Mouse (Mus musculus) forebrain, embryonic 13.5 days (tissue): ENCODE results near the gene Tom1l2. TPM values are rescaled to one million over a fixed set of nuclear protein-coding genes. Genes with fewer than 3 reads are reported as not detected.

Experiments
- ATAC-seq: fragments of 200-750 bp; cut with Nextera tagmentation; 2 replicates; pipeline ENCODE4 v1.8.0; 2017
- H3K27ac ChIP-seq: fragments of 300-500 bp; sonication (generic); 2 replicates; pipeline ENCODE4 v1.5.1; 2015; ENCODE audit warnings: inconsistent platforms, mild to moderate bottlenecking, moderate library complexity
- H3K27me3 ChIP-seq: fragments of 300-500 bp; sonication (generic); 2 replicates; pipeline ENCODE4 v1.6.1; 2015; ENCODE audit warnings: mild to moderate bottlenecking, inconsistent platforms
- H3K36me3 ChIP-seq: fragments of 300-500 bp; sonication (generic); 2 replicates; pipeline ENCODE4 v1.6.1; 2015; ENCODE audit warnings: mild to moderate bottlenecking, inconsistent platforms; ENCODE audit not compliant: poor library complexity, severe bottlenecking
- H3K4me1 ChIP-seq: fragments of 300-500 bp; sonication (generic); 2 replicates; pipeline ENCODE4 v1.6.1; 2015; ENCODE audit warnings: inconsistent platforms
- H3K4me2 ChIP-seq: fragments of 300-500 bp; sonication (generic); 2 replicates; pipeline ENCODE4 v1.6.1; 2015; ENCODE audit warnings: inconsistent platforms, mild to moderate bottlenecking, moderate library complexity
- H3K4me3 ChIP-seq: fragments of 300-500 bp; sonication (generic); 2 replicates; pipeline ENCODE4 v1.5.1; 2015; ENCODE audit warnings: mild to moderate bottlenecking, inconsistent platforms
- H3K9ac ChIP-seq: fragments of 300-500 bp; sonication (generic); 2 replicates; pipeline ENCODE4 v1.6.1; 2015; ENCODE audit warnings: mild to moderate bottlenecking, inconsistent platforms
- H3K9me3 ChIP-seq: fragments of 300-500 bp; sonication (generic); replicated peaks from 2 replicates; pipeline ENCODE4 v1.6.1; 2016; ENCODE audit warnings: inconsistent platforms
- WGBS: fragments of 180-500 bp; shearing (Covaris S2); methylation state at CpG from one replicate; pipeline ENCODE4 v1.1.7; 2015; 5-methylcytosine and 5-hydroxymethylcytosine counted together
- polyA plus RNA-seq: library from polyadenylated mRNA; unstranded; fragments of >200 nt; fragmentation: Nextera tagmentation; extraction: Ambion mirVana; gene quantifications from 2 replicates; pipeline ENCODE4 v1.2.1, GENCODE M21; 2015

The Tom1l2 gene
- polyA plus RNA-seq, 1 experiment from 2014 or later: 29.7 TPM

- Histone ChIP-seq H3K4me3 (peak overlapping the region; percentile 44), H3K36me3 (peaks cover 43% of the 10 kb centered on the region), H3K27ac (peak overlapping the region; percentile 94), H3K4me1 (peaks cover 73% of the 10 kb centered on the region), H3K9me3 (no peaks in the 10 kb centered on the region), H3K27me3 (no peaks in the 10 kb centered on the region), H3K9ac (peak overlapping the region; percentile 69), H3K4me2 (peak overlapping the region; percentile 68)
- no peak for ATAC-seq
- WGBS: 61% methylated on average over 6 of the region's 6 CpGs
Observed at GRCm38 (mm10) chr11:60208201-60208600, 144.5 kb downstream of the Tom1l2 start.

DNA sequence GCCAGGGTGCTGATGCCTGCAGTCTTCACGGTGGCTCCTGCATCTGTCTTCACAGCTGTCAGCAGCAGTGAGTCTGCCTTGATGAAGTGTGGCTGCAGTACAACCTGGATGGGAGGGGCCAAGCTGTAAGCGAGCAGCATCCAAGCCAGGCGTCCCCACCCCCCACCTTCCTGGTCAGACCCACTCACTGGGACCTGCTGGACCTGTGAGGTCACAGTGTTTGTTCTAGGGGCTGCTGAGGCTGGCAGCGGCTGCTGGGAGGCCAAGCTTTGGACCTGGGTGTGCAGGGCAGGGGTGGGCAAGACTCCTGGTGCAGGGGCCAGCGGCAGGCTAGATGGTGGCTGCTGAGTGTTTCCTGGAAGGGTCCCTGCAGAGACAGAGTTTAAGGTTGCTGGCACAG, 146.5 kb downstream of the Tom1l2 start:
- Histone ChIP-seq H3K27me3 (no peaks in the 10 kb centered on the region), H3K27ac (no peak overlapping the region; the same call in 1 of the 2 replicates), H3K4me1 (peaks cover 59% of the 10 kb centered on the region), H3K9ac (no peak overlapping the region), H3K4me3 (no peak overlapping the region), H3K4me2 (no peak overlapping the region), H3K9me3 (no peaks in the 10 kb centered on the region), H3K36me3 (peaks cover 63% of the 10 kb centered on the region)
- WGBS: 86% methylated on average over 5 of the region's 5 CpGs
- ATAC-seq: no peak

DNA sequence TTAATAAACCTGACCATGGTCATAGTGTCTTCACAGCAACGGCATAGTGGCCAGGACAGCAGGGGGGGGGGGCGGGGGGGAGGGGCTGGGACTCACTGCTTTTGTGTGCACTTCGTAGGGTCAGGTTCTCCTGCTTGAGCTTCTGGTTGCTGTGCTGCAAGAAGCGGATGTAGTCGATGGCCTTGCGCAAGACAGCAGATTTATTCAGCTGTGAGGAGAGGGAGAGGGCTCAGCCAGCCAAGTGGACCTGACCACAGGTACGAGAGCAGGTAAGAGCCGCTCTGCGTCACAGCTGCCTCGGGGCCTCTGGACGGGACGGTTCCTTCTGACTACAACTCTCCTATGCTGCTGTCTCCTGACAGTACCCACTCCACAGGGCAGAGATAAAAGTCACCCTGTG, 147.7 kb downstream of the Tom1l2 start:
- no peak overlapping the region for H3K9ac ChIP-seq
- peaks cover 74% of the 10 kb centered on the region for H3K36me3 ChIP-seq
- H3K4me2 ChIP-seq: no peak overlapping the region
- no peak overlapping the region for H3K4me3 ChIP-seq
- H3K4me1 ChIP-seq: peaks cover 54% of the 10 kb centered on the region
- 89% methylated on average over 11 of the region's 12 CpGs for WGBS
- H3K9me3 ChIP-seq: no peaks in the 10 kb centered on the region
- H3K27ac ChIP-seq: no peak overlapping the region
- no peak for ATAC-seq
- no peaks in the 10 kb centered on the region for H3K27me3 ChIP-seq

GRCm38 (mm10) chr11:60202710-60203638, 149.7 kb downstream of the Tom1l2 start:
- Histone ChIP-seq H3K9me3 (no peaks in the 10 kb centered on the region), H3K27ac (peak overlapping the region; percentile 48), H3K4me3 (no peak overlapping the region), H3K27me3 (no peaks in the 10 kb centered on the region), H3K36me3 (peaks cover 91% of the 10 kb centered on the region), H3K9ac (0 out of 2 replicates have a peak overlapping the region, but pooled peaks have one; percentile 5), H3K4me2 (no peak overlapping the region), H3K4me1 (peaks cover 37% of the 10 kb centered on the region)
- 91% methylated on average over 26 of the region's 26 CpGs for WGBS
- no peak for ATAC-seq

DNA sequence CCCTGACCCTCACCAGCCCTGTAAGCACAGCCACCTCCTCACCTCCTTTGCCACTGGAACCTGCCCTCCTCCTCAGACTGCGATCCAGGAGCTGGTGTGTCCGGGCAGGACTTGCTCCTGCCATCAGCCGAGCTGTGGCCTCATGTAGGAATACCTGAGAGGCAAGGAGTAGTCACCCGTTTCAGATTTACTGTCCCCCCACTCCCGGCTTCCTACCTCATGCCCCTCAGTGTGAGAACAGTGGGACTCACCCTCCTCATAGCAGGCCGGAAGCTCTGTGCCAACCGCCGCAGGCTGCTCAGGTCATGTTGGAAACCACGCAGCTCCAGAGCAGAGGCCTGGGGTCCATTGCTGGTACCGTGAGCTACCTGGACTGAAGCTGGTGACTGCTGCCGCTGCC, 152.3 kb downstream of the Tom1l2 start:
- 92% methylated on average over 11 of the region's 11 CpGs for WGBS
- peaks cover 95% of the 10 kb centered on the region for H3K36me3 ChIP-seq
- peak; percentile 6; the same call in 1 of the 2 replicates for ATAC-seq

DNA sequence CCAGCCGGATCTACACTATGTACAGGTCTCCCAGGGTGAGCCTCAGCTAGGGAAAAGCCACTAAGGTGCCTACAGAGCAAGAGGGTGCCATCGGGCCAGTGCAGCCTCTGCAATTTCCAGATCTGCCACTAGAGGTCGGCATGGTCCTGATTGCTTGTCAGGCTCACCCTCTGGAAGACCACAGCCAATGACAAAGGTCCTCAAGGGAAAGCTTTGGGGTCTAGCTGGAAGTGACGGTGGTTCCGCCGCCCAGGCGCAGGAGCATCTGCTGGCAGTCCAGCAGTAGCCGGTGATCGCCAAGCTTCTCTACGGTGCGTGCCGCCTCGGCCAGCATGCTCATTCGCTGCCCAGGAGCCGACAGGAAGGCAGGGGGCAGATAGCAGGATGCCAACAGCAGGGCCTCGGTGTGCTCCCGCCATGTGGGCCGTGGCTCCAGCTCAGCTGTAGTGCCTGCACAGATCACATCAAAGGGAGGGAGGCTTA, 153.0 kb downstream of the Tom1l2 start:
- Histone ChIP-seq H3K9me3 (peaks cover 5% of the 10 kb centered on the region; the same call in 1 of the 2 replicates), H3K36me3 (peaks cover 95% of the 10 kb centered on the region), H3K27me3 (no peaks in the 10 kb centered on the region), H3K4me1 (peaks cover 17% of the 10 kb centered on the region), H3K9ac (peak overlapping the region; percentile 57), H3K27ac (peak overlapping the region; percentile 84), H3K4me2 (peak overlapping the region; percentile 36), H3K4me3 (0 out of 2 replicates have a peak overlapping the region, but pooled peaks have one; percentile 4)
- WGBS: 15% methylated on average over 18 of the region's 18 CpGs
- peak; percentile 86 for ATAC-seq

More for the DNA sequence above, 152.3 kb downstream of the Tom1l2 start:
- Histone ChIP-seq H3K9ac (peak overlapping the region; percentile 34; the same call in 1 of the 2 replicates), H3K4me2 (no peak overlapping the region; the same call in 1 of the 2 replicates), H3K27me3 (no peaks in the 10 kb centered on the region), H3K9me3 (no peaks in the 10 kb centered on the region), H3K4me1 (peaks cover 17% of the 10 kb centered on the region), H3K4me3 (no peak overlapping the region), H3K27ac (peak overlapping the region; percentile 84)

DNA sequence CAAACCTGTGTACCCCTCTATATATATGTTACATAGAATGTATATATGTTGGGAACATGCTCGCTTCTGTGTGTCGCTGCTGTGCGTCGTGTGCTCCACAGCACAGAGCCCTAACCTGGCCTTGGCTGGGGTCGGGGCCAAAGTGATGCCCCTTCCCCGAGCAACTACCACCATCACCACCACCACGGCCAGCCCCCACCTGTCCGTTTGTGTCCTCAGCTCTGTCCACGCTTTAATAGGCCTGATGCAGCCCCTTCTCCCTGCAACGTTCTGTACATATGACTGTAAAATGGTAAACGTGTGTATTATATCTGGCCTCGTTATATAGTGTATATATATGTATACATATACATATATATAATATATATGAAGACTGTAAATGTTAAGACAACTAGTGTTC, 154.1 kb downstream of the Tom1l2 start:
- H3K27ac ChIP-seq: no peak overlapping the region; the same call in 1 of the 2 replicates
- no peak overlapping the region for H3K4me3 ChIP-seq
- H3K9ac ChIP-seq: no peak overlapping the region
- H3K9me3 ChIP-seq: peaks cover 9% of the 10 kb centered on the region; the same call in 1 of the 2 replicates
- peaks cover 17% of the 10 kb centered on the region for H3K4me1 ChIP-seq
- H3K4me2 ChIP-seq: no peak overlapping the region
- no peaks in the 10 kb centered on the region for H3K27me3 ChIP-seq
- no peak for ATAC-seq
- WGBS: 94% methylated on average over 12 of the region's 12 CpGs
- H3K36me3 ChIP-seq: peaks cover 95% of the 10 kb centered on the region

DNA sequence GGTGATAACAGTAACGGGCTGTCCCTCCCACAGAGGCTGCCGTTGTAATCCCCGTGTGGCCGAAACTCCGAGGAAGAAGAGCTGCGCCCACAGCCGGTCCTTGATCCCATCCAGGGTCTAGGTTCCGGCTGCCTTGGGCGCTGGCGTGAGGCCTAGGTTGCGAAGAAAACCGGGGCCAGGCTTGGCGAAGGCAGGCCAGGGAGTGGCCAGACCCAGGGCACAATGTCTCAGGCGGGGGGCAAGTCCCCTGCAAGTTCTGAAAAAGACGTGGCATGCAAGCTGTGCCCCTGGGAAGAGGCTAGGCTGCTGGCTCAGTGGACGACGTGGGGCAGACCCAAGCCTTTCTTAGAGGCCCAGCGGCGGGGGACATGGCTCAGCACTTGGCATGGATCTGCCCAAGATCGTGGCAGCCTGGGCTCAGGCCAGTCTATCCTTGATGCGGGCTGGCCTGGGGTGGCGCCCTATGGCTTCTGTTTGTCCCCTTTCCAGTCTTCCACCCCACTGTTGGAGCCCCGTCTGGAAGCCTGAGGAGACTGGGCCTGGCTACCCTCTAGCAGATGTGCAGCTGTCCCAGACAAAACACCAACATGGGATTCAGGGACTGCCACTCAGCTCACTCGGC, 154.6 kb downstream of the Tom1l2 start:
- WGBS: 77% methylated on average over 24 of the region's 24 CpGs
- H3K36me3 ChIP-seq: peaks cover 95% of the 10 kb centered on the region

GRCm38 (mm10) chr11:60196344-60196743, 156.4 kb downstream of the Tom1l2 start:
- H3K4me2 ChIP-seq: no peak overlapping the region
- H3K4me3 ChIP-seq: no peak overlapping the region
- H3K9me3 ChIP-seq: peaks cover 9% of the 10 kb centered on the region; the same call in 1 of the 2 replicates
- no peak overlapping the region for H3K9ac ChIP-seq
- WGBS: 78% methylated on average over 5 of the region's 5 CpGs
- peak overlapping the region; percentile 27; the same call in 1 of the 2 replicates for H3K27ac ChIP-seq
- no peaks in the 10 kb centered on the region for H3K27me3 ChIP-seq
- ATAC-seq: no peak
- H3K4me1 ChIP-seq: peaks cover 16% of the 10 kb centered on the region
- H3K36me3 ChIP-seq: peaks cover 94% of the 10 kb centered on the region

More for the DNA sequence above, 154.6 kb downstream of the Tom1l2 start:
- no peak overlapping the region for H3K9ac ChIP-seq
- peak overlapping the region; percentile 27; the same call in 1 of the 2 replicates for H3K27ac ChIP-seq
- ATAC-seq: no peak
- H3K27me3 ChIP-seq: no peaks in the 10 kb centered on the region
- no peak overlapping the region for H3K4me3 ChIP-seq
- H3K4me1 ChIP-seq: peaks cover 19% of the 10 kb centered on the region
- no peak overlapping the region for H3K4me2 ChIP-seq
- H3K9me3 ChIP-seq: peaks cover 9% of the 10 kb centered on the region; the same call in 1 of the 2 replicates

GRCm38 (mm10) chr11:60195108-60195507, 157.6 kb downstream of the Tom1l2 start:
- H3K4me3 ChIP-seq: no peak overlapping the region
- H3K27me3 ChIP-seq: no peaks in the 10 kb centered on the region
- H3K9ac ChIP-seq: no peak overlapping the region
- peaks cover 94% of the 10 kb centered on the region for H3K36me3 ChIP-seq
- H3K27ac ChIP-seq: no peak overlapping the region
- H3K4me1 ChIP-seq: peaks cover 12% of the 10 kb centered on the region
- peaks cover 9% of the 10 kb centered on the region; the same call in 1 of the 2 replicates for H3K9me3 ChIP-seq
- no peak overlapping the region for H3K4me2 ChIP-seq
- no peak for ATAC-seq

DNA sequence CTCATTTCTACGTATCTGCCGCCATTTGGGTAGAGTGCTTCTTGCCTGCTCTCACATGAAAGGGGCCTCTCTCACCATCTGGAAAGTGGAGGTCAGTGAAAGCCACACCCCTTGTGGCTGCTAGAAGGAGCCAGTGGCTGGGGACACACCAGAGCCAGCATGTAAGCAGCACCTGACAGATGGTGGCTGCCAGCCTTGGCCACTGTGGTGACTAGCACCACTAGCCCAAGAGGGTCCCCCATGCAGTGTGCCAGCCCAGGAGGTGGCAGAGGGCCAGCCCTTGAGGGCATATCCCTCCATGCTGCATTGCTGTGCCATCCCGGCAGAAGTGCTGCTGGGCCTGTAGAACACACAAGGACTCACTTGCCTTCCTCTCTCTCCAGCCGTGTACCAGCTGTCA, 159.1 kb downstream of the Tom1l2 start:
- peak; percentile 63 for ATAC-seq
- H3K27me3 ChIP-seq: no peaks in the 10 kb centered on the region
- H3K4me2 ChIP-seq: no peak overlapping the region
- 79% methylated on average over 4 of the region's 4 CpGs for WGBS
- H3K4me1 ChIP-seq: peaks cover 8% of the 10 kb centered on the region; the same call in 1 of the 2 replicates
- H3K9me3 ChIP-seq: peaks cover 9% of the 10 kb centered on the region; the same call in 1 of the 2 replicates
- peak overlapping the region; percentile 68 for H3K27ac ChIP-seq
- H3K4me3 ChIP-seq: no peak overlapping the region
- no peak overlapping the region for H3K9ac ChIP-seq
- H3K36me3 ChIP-seq: peaks cover 97% of the 10 kb centered on the region
